Mouse (Mus musculus): ENCODE results near the gene Nos1ap. TPM values are rescaled to one million over a fixed set of nuclear protein-coding genes. Genes with fewer than 3 reads are reported as not detected.

Nos1ap gene
- polyA plus RNA-seq, 1 experiment from 2014 or later: 7.7 TPM

DNA sequence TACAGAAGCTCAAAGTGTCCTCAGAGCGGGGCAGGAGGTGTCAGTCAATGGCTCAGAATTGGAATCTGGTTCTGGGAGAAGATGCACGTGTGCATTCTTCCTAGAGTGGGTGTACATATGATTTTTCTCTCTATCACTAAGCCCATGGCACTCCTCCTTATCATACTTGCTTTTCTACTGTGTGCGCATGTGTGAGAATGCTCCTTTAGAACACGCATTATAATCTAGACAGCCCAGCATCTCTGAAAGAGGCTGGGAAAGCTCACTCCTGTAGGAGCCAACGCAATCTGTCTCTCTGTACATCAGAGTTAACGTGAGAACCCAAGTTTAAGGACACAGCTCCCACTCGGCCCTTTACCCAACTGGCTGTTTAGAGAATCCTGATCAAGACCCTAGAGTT, 99.7 kb downstream of the Nos1ap start:
- H3K9ac ChIP-seq (ENCODE audit: low read depth, low read length): no peak overlapping the region
- no peak overlapping the region for H3K4me2 ChIP-seq (ENCODE audit: low read depth, low read length)
- ATAC-seq (ENCODE audit: low read depth) (no peak), DNase-seq (ENCODE audit: low spot score) (no peak)
- H3K27ac ChIP-seq (replicated peaks; ENCODE audit: low read depth, low read length): no peak overlapping the region
- H3K27me3 ChIP-seq (replicated peaks; ENCODE audit: control insufficient read depth, insufficient read depth, low read length): no peaks in the 10 kb centered on the region
- no peak overlapping the region for H3K4me3 ChIP-seq (ENCODE audit: low read depth, low read length)
- H3K36me3 ChIP-seq (ENCODE audit: control insufficient read depth, insufficient read depth, low read length): no peaks in the 10 kb centered on the region
- H3K4me1 ChIP-seq (ENCODE audit: control insufficient read depth, insufficient read depth, low read length): no peaks in the 10 kb centered on the region
- 83% methylated on average over 7 of the region's 7 CpGs for WGBS
- H3K9me3 ChIP-seq (ENCODE audit: control insufficient read depth, low read length): no peaks in the 10 kb centered on the region

DNA sequence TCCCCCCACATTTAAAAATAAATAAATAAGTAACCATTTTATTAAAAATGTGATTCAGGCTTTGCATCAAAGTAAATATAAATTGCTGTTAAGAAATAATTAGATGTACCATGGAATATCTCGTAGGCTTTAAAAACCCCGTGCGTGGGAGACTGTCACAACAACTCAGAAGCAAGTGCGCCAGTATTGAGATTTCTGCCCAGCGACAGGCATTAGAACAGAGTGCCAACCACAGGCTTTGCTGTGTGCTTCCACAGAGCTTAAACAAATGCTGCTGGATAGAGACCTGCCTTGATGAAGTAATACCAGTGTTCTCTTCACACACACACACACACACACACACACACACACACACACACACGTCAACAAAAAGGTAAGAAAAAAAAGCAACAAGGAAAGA, 100.2 kb downstream of the Nos1ap start:
- no peak overlapping the region for H3K4me3 ChIP-seq (ENCODE audit: low read depth, low read length)
- DNase-seq (ENCODE audit: low spot score): no peak
- H3K4me1 ChIP-seq (ENCODE audit: control insufficient read depth, insufficient read depth, low read length): no peaks in the 10 kb centered on the region
- no peak overlapping the region for H3K4me2 ChIP-seq (ENCODE audit: low read depth, low read length)
- no peak for ATAC-seq (ENCODE audit: low read depth)
- no peak overlapping the region for H3K27ac ChIP-seq (replicated peaks; ENCODE audit: low read depth, low read length)
- no peaks in the 10 kb centered on the region for H3K9me3 ChIP-seq (ENCODE audit: control insufficient read depth, low read length)
- no peaks in the 10 kb centered on the region for H3K36me3 ChIP-seq (ENCODE audit: control insufficient read depth, insufficient read depth, low read length)
- 88% methylated on average over 6 of the region's 6 CpGs for whole genome bisulfite sequencing
- H3K27me3 ChIP-seq (replicated peaks; ENCODE audit: control insufficient read depth, insufficient read depth, low read length): no peaks in the 10 kb centered on the region
- no peak overlapping the region for H3K9ac ChIP-seq (ENCODE audit: low read depth, low read length)

DNA sequence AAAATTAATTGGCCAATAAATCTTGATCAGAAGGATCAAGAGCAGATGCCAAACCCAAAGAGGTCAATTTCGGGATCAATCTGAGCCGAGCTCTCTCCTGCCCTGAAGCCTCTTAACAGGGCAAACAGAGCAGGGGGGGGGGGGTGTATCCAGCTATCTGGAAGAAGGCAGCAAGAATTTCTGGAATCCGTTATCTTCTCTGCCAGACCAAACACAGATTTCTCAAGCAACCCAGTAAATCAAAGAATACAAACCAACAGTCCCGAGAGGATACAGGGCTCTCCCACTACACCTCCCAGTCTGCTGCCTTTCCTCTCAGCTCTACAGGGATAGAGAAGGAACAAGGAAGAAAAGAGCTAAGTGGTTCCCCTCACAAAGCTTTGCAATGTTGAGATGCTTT, 104.5 kb downstream of the Nos1ap start:
- no peaks in the 10 kb centered on the region for H3K36me3 ChIP-seq (ENCODE audit: control insufficient read depth, insufficient read depth, low read length)
- peaks cover 7% of the 10 kb centered on the region; the same call in 1 of the 2 replicates for H3K4me1 ChIP-seq (ENCODE audit: control insufficient read depth, insufficient read depth, low read length)
- H3K9me3 ChIP-seq (ENCODE audit: control insufficient read depth, low read length): no peaks in the 10 kb centered on the region
- DNase-seq (ENCODE audit: low spot score) (no peak), ATAC-seq (ENCODE audit: low read depth) (no peak)
- no peaks in the 10 kb centered on the region for H3K27me3 ChIP-seq (replicated peaks; ENCODE audit: control insufficient read depth, insufficient read depth, low read length)
- no peak overlapping the region for H3K27ac ChIP-seq (replicated peaks; ENCODE audit: low read depth, low read length)
- WGBS: 21% methylated on average over 4 of the region's 4 CpGs
- no peak overlapping the region for H3K4me2 ChIP-seq (ENCODE audit: low read depth, low read length)
- no peak overlapping the region for H3K9ac ChIP-seq (ENCODE audit: low read depth, low read length)
- no peak overlapping the region for H3K4me3 ChIP-seq (ENCODE audit: low read depth, low read length)

DNA sequence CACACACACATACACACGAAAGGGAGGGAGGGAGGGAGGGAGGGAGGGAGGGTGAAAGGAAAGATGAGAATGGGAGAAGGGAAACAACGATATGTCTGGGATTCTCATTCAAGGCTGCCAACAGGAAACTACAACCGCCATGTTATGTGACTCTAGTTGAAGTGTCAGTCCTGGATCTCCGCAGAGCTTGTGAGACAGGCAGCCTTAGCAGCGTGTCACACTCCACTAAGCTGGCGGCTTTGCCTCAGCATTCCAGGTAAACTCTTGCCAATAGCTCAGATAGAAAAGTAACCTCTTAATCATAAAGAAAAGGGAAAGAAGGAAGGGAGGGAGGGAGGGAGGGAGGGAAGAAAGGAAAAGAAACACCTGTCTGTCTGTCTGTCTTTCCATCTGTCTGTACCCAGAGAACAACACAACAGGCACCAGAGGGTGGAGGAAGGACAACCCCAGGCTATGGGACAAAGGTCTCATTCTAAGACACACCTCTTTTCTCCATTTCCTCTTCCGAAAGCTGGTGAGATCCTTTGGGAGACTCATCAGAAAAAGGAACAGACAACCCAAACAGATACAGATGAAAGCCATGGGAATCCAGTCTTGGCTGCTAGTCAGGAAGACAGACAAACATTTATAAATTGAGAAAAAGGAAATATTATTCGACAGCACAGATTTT, 107.3 kb downstream of the Nos1ap start:
- H3K4me2 ChIP-seq (ENCODE audit: low read depth, low read length): no peak overlapping the region
- no peak overlapping the region for H3K9ac ChIP-seq (ENCODE audit: low read depth, low read length)
- no peaks in the 10 kb centered on the region for H3K36me3 ChIP-seq (ENCODE audit: control insufficient read depth, insufficient read depth, low read length)
- H3K9me3 ChIP-seq (ENCODE audit: control insufficient read depth, low read length): no peaks in the 10 kb centered on the region
- WGBS: 73% methylated on average over 7 of the region's 8 CpGs
- H3K27me3 ChIP-seq (replicated peaks; ENCODE audit: control insufficient read depth, insufficient read depth, low read length): no peaks in the 10 kb centered on the region
- ATAC-seq (ENCODE audit: low read depth) (no peak), DNase-seq (ENCODE audit: low spot score) (no peak)
- no peak overlapping the region for H3K27ac ChIP-seq (replicated peaks; ENCODE audit: low read depth, low read length)
- peaks cover 21% of the 10 kb centered on the region for H3K4me1 ChIP-seq (ENCODE audit: control insufficient read depth, insufficient read depth, low read length)
- no peak overlapping the region for H3K4me3 ChIP-seq (ENCODE audit: low read depth, low read length)

DNA sequence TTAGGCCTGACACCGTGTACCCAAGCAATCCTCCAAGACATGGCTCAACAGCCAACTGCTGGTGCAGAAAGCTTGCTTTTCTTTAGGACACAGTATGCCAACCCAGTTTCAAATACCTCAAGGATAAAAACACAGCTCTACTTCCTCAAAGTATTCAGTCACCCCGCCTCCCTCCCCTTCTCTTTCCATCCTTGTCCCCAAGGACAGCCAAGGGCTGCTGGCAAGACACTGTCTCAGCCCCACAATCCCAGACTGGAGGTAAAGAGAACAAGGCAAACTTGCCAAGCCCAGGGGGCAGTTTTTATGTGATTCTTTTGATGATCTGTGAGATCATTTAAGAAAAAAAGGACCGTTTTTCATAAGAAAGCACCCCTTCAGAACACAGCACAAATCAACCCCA, 108.6 kb downstream of the Nos1ap start:
- no peaks in the 10 kb centered on the region for H3K36me3 ChIP-seq (ENCODE audit: control insufficient read depth, insufficient read depth, low read length)
- DNase-seq (ENCODE audit: low spot score): no peak
- 57% methylated on average over 3 of the region's 3 CpGs for WGBS

DNA sequence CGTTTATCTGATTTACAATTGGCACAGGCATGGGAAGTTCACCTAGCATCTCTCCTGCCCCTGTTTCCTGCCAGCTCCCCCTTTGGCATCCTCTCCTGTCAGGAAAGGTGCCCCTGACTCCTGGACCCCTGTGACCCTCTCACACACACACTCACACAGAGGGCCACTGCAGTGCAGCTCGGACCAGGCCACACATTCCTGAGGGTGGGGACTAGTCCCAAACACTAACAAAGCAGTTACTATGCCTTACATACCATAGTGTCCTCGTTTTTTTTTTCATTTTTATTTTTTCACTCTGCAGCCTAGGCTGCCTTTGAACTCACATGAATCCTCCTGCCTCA, 110.2 kb downstream of the Nos1ap start:
- no peak overlapping the region for H3K9ac ChIP-seq (ENCODE audit: low read depth, low read length)
- ATAC-seq (ENCODE audit: low read depth): peak; percentile 68; the same call in 1 of the 2 replicates
- peaks cover 21% of the 10 kb centered on the region for H3K4me1 ChIP-seq (ENCODE audit: control insufficient read depth, insufficient read depth, low read length)
- no peaks in the 10 kb centered on the region for H3K27me3 ChIP-seq (replicated peaks; ENCODE audit: control insufficient read depth, insufficient read depth, low read length)
- no peaks in the 10 kb centered on the region for H3K9me3 ChIP-seq (ENCODE audit: control insufficient read depth, low read length)
- no peaks in the 10 kb centered on the region for H3K36me3 ChIP-seq (ENCODE audit: control insufficient read depth, insufficient read depth, low read length)
- H3K4me3 ChIP-seq (ENCODE audit: low read depth, low read length): no peak overlapping the region
- peak; percentile 51 for DNase-seq (ENCODE audit: low spot score)
- H3K4me2 ChIP-seq (ENCODE audit: low read depth, low read length): no peak overlapping the region
- 23% methylated on average over 3 of the region's 3 CpGs for WGBS
- no peak overlapping the region for H3K27ac ChIP-seq (replicated peaks; ENCODE audit: low read depth, low read length)

More for the DNA sequence above, 108.6 kb downstream of the Nos1ap start:
- H3K9me3 ChIP-seq (ENCODE audit: control insufficient read depth, low read length): no peaks in the 10 kb centered on the region
- H3K4me1 ChIP-seq (ENCODE audit: control insufficient read depth, insufficient read depth, low read length): peaks cover 21% of the 10 kb centered on the region
- ATAC-seq (ENCODE audit: low read depth): no peak
- H3K27me3 ChIP-seq (replicated peaks; ENCODE audit: control insufficient read depth, insufficient read depth, low read length): no peaks in the 10 kb centered on the region
- H3K27ac ChIP-seq (replicated peaks; ENCODE audit: low read depth, low read length): peak overlapping the region; percentile 39; the same call in 1 of the 2 replicates
- H3K4me2 ChIP-seq (ENCODE audit: low read depth, low read length): no peak overlapping the region
- H3K4me3 ChIP-seq (ENCODE audit: low read depth, low read length): no peak overlapping the region
- no peak overlapping the region for H3K9ac ChIP-seq (ENCODE audit: low read depth, low read length)

DNA sequence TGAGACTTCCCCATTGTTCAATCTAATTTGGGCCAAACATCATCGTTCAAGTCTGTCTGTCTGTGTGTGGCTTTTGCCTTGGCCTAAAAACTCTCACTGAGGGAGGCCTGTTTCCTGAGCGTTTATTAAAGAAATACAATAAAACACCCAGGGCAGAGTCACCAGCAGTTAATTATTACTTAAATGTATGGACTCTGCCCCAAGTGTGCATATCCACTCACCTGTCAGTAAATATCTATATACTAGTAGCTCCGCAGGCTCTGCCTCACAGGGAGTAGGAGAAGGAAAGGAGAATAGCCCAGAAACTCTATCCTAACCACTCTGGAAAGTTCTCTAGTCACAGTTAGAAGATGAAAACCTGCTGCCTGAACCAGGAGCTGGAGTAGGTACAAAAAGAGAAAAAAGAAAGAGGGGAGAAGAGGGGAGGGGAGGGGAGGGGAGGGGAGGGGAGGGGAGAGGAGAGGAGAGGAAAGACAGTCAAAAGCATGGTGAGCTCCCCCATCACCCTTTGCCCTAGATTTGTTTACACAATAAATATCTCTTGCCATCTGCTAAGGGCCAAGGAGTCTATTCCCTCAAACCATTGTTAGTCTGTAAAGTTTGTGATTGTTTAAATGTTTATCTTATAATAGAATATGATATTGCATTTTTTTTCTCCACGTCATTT, 110.7 kb downstream of the Nos1ap start:
- no peak for ATAC-seq (ENCODE audit: low read depth)
- no peaks in the 10 kb centered on the region for H3K9me3 ChIP-seq (ENCODE audit: control insufficient read depth, low read length)
- no peaks in the 10 kb centered on the region for H3K27me3 ChIP-seq (replicated peaks; ENCODE audit: control insufficient read depth, insufficient read depth, low read length)
- WGBS: 64% methylated on average over 4 of the region's 4 CpGs
- DNase-seq (ENCODE audit: low spot score): no peak
- peaks cover 21% of the 10 kb centered on the region for H3K4me1 ChIP-seq (ENCODE audit: control insufficient read depth, insufficient read depth, low read length)
- no peaks in the 10 kb centered on the region for H3K36me3 ChIP-seq (ENCODE audit: control insufficient read depth, insufficient read depth, low read length)
- no peak overlapping the region for H3K4me2 ChIP-seq (ENCODE audit: low read depth, low read length)
- H3K9ac ChIP-seq (ENCODE audit: low read depth, low read length): no peak overlapping the region
- H3K4me3 ChIP-seq (ENCODE audit: low read depth, low read length): no peak overlapping the region
- H3K27ac ChIP-seq (replicated peaks; ENCODE audit: low read depth, low read length): peak overlapping the region; percentile 48

DNA sequence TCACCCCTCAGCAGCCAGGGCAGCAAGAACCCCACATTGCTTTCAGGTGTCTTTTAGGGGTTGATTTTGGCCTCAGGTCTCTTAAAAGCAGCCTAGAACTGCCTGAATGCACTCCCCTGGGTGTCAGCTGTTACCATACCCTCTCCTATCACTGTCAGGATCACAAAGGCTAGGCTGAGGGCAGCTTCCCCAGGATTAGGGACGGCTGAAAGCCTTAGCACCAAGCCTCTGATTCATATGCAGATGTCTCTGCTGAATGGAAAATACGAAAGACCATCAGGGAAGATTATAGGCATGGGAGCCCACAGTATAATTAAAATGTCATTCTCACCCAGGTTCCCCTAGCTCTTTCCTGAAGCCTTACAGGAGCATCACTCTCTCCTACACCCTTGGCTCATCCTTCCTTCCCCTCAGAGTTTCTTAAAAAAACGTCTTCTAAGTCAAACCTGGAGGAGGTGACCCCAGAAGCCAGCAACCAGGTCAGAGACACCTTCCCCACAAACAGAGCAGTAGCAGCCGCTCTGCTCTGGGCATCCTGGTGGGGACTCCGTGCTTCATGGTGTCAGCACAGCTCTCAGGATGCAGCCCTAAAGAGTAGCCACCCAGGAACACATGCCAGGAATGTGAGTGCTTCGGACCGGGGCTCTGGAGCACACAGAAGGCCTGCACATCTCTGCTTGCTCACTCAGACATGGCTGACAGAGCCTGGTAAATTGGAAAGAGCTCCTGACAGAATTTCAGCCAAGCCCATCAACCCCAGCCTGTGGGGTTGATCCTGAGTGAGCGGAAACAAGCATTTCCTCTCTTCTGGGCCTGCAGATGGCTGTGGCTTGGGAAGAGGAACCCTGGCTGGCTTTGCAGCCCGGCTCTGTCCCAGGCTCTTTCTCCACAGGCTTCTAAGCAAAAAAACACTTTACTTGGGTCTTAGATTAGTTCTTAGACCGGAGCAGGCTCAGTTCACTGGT, 111.7 kb downstream of the Nos1ap start:
- peak; percentile 51 for DNase-seq (ENCODE audit: low spot score)
- Histone ChIP-seq H3K9ac (ENCODE audit: low read depth, low read length) (peak overlapping the region; percentile 19; the same call in 1 of the 2 replicates), H3K4me3 (ENCODE audit: low read depth, low read length) (no peak overlapping the region), H3K27me3 (replicated peaks; ENCODE audit: control insufficient read depth, insufficient read depth, low read length) (no peaks in the 10 kb centered on the region), H3K4me2 (ENCODE audit: low read depth, low read length) (no peak overlapping the region), H3K4me1 (ENCODE audit: control insufficient read depth, insufficient read depth, low read length) (peaks cover 21% of the 10 kb centered on the region), H3K9me3 (ENCODE audit: control insufficient read depth, low read length) (no peaks in the 10 kb centered on the region), H3K36me3 (ENCODE audit: control insufficient read depth, insufficient read depth, low read length) (no peaks in the 10 kb centered on the region), H3K27ac (replicated peaks; ENCODE audit: low read depth, low read length) (peak overlapping the region; percentile 48)
- WGBS: 37% methylated on average over 10 of the region's 10 CpGs
- ATAC-seq (ENCODE audit: low read depth): no peak; the same call in 1 of the 2 replicates
